Mouse (Mus musculus) liver (tissue): ENCODE measurements around the gene 4930415O20Rik.
A peak's percentile ranks its signal among the peaks of the same experiment; 100 is the strongest.

Experiments used
- DNase-seq: peaks from one replicate; pipeline ENCODE4 v3.0.0-alpha.2; 2020; ENCODE audit warnings: mixed read lengths

Gene 4930415O20Rik

GRCm38 (mm10) chr15:98570873-98571538, at the start of gene 4930415O20Rik, which contains the start of gene Ccnt1:
TSS of gene 4930415O20Rik (plus strand) at chr15:98571004.
TSS of gene Ccnt1 (minus strand) at chr15:98570923.
- DNase-seq, result no peak

- no peak for DNase-seq
Measured at GRCm38 (mm10) chr15:98521245-98521644, 49.6 kb upstream of the 4930415O20Rik start.

GRCm38 (mm10) chr15:98526057-98526456, 44.7 kb upstream of the 4930415O20Rik start:
- DNase-seq, result peak; percentile 59

- DNase-seq, result no peak
Measured at GRCm38 (mm10) chr15:98527056-98527771, 43.6 kb upstream of the 4930415O20Rik start.

- no peak for DNase-seq
Measured at GRCm38 (mm10) chr15:98528066-98528563, 42.7 kb upstream of the 4930415O20Rik start.

GRCm38 (mm10) chr15:98532281-98532680, 38.5 kb upstream of the 4930415O20Rik start:
- DNase-seq, result peak; percentile 26

- DNase-seq, result no peak
Measured at GRCm38 (mm10) chr15:98533035-98533531, 37.7 kb upstream of the 4930415O20Rik start.

- peak; percentile 98 for DNase-seq
Measured at GRCm38 (mm10) chr15:98533881-98534627, 36.8 kb upstream of the 4930415O20Rik start, which contains the start of gene Kansl2. TSS of gene Kansl2 (minus strand) at chr15:98534264.

- no peak for DNase-seq
Measured at GRCm38 (mm10) chr15:98535921-98536320, 34.9 kb upstream of the 4930415O20Rik start.

- no peak for DNase-seq
Measured at GRCm38 (mm10) chr15:98536828-98537510, 33.8 kb upstream of the 4930415O20Rik start.

GRCm38 (mm10) chr15:98537923-98538322, 32.9 kb upstream of the 4930415O20Rik start:
- DNase-seq, result no peak

GRCm38 (mm10) chr15:98541064-98541463, 29.7 kb upstream of the 4930415O20Rik start:
- DNase-seq, result no peak

GRCm38 (mm10) chr15:98543341-98543740, 27.5 kb upstream of the 4930415O20Rik start:
- no peak for DNase-seq

GRCm38 (mm10) chr15:98545151-98545550, 25.7 kb upstream of the 4930415O20Rik start:
- DNase-seq, result no peak

- DNase-seq, result no peak
Measured at GRCm38 (mm10) chr15:98546843-98547242, 24.0 kb upstream of the 4930415O20Rik start.

GRCm38 (mm10) chr15:98552758-98553157, 18.0 kb upstream of the 4930415O20Rik start:
- DNase-seq, result no peak

GRCm38 (mm10) chr15:98555881-98556280, 14.9 kb upstream of the 4930415O20Rik start:
- DNase-seq, result no peak

GRCm38 (mm10) chr15:98557186-98557585, 13.6 kb upstream of the 4930415O20Rik start:
- no peak for DNase-seq

GRCm38 (mm10) chr15:98566973-98567277, 3.9 kb upstream of the 4930415O20Rik start:
- no peak for DNase-seq

GRCm38 (mm10) chr15:98567278-98568134, 3.3 kb upstream of the 4930415O20Rik start:
- DNase-seq, result peak; percentile 98

GRCm38 (mm10) chr15:98568256-98569033, 2.4 kb upstream of the 4930415O20Rik start:
- DNase-seq, result peak; percentile 35
